Mouse (Mus musculus): Measurements from ENCODE around the gene Mxi1. TPM values are rescaled to one million over a fixed set of nuclear protein-coding genes. Genes with fewer than 3 reads are reported as not detected.

The Mxi1 gene
- polyA plus RNA-seq, 1 experiment from 2014 or later, result 33.1 TPM

GRCm38 (mm10) chr19:53296331-53297254 lies 13.7 kb upstream of the Mxi1 start:
- no peak overlapping the region for H3K9ac ChIP-seq (ENCODE audit: low read depth, low read length)
- 0 out of 2 replicates have a peak overlapping the region, but pooled peaks have one; percentile 7 for H3K27ac ChIP-seq (ENCODE audit: low read depth, low read length)
- WGBS (ENCODE audit: insufficient replicate concordance), result 67% methylated on average over 23 of the region's 23 CpGs
- no peaks in the 10 kb centered on the region for H3K27me3 ChIP-seq (ENCODE audit: control insufficient read depth, insufficient read depth, low read length)
- H3K4me1 ChIP-seq (ENCODE audit: control insufficient read depth, insufficient read depth, low read length), result 0 out of 2 replicates have a peak, but pooled peaks cover 5% of the 10 kb centered on the region
- no peaks in the 10 kb centered on the region for H3K9me3 ChIP-seq (replicated peaks; ENCODE audit: control insufficient read depth, low read length)
- no peaks in the 10 kb centered on the region for H3K36me3 ChIP-seq (ENCODE audit: control insufficient read depth, insufficient read depth, low read length)
- no peak overlapping the region for H3K4me3 ChIP-seq (ENCODE audit: low read depth, low read length)
- H3K4me2 ChIP-seq, result no peak overlapping the region; the same call in 1 of the 2 replicates
- ATAC-seq (replicated peaks; ENCODE audit: insufficient number of reproducible peaks, low FRiP score, low TSS enrichment), result no peak

GRCm38 (mm10) chr19:53299156-53299828 lies 11.0 kb upstream of the Mxi1 start:
- Histone ChIP-seq H3K9me3 (replicated peaks; ENCODE audit: control insufficient read depth, low read length) (no peaks in the 10 kb centered on the region), H3K9ac (ENCODE audit: low read depth, low read length) (no peak overlapping the region), H3K4me3 (ENCODE audit: low read depth, low read length) (no peak overlapping the region), H3K4me1 (ENCODE audit: control insufficient read depth, insufficient read depth, low read length) (0 out of 2 replicates have a peak, but pooled peaks cover 3% of the 10 kb centered on the region), H3K36me3 (ENCODE audit: control insufficient read depth, insufficient read depth, low read length) (no peaks in the 10 kb centered on the region), H3K4me2 (no peak overlapping the region), H3K27me3 (ENCODE audit: control insufficient read depth, insufficient read depth, low read length) (no peaks in the 10 kb centered on the region), H3K27ac (ENCODE audit: low read depth, low read length) (no peak overlapping the region)
- 60% methylated on average over 17 of the region's 17 CpGs for WGBS (ENCODE audit: insufficient replicate concordance)
- ATAC-seq (replicated peaks; ENCODE audit: insufficient number of reproducible peaks, low FRiP score, low TSS enrichment), result no peak

- Histone ChIP-seq H3K27me3 (ENCODE audit: control insufficient read depth, insufficient read depth, low read length) (no peaks in the 10 kb centered on the region), H3K4me2 (no peak overlapping the region)
Observed at GRCm38 (mm10) chr19:53299829-53300181, 10.5 kb upstream of the Mxi1 start.

GRCm38 (mm10) chr19:53303382-53303781 lies 6.9 kb upstream of the Mxi1 start:
- WGBS (ENCODE audit: insufficient replicate concordance), result 72% methylated on average over 7 of the region's 7 CpGs
- Histone ChIP-seq H3K4me1 (ENCODE audit: control insufficient read depth, insufficient read depth, low read length) (no peaks in the 10 kb centered on the region), H3K4me3 (ENCODE audit: low read depth, low read length) (no peak overlapping the region), H3K27me3 (ENCODE audit: control insufficient read depth, insufficient read depth, low read length) (no peaks in the 10 kb centered on the region), H3K9ac (ENCODE audit: low read depth, low read length) (no peak overlapping the region), H3K36me3 (ENCODE audit: control insufficient read depth, insufficient read depth, low read length) (no peaks in the 10 kb centered on the region), H3K4me2 (no peak overlapping the region), H3K27ac (ENCODE audit: low read depth, low read length) (no peak overlapping the region), H3K9me3 (replicated peaks; ENCODE audit: control insufficient read depth, low read length) (no peaks in the 10 kb centered on the region)
- no peak for ATAC-seq (replicated peaks; ENCODE audit: insufficient number of reproducible peaks, low FRiP score, low TSS enrichment)

More at GRCm38 (mm10) chr19:53299829-53300181, 10.5 kb upstream of the Mxi1 start:
- Histone ChIP-seq H3K9ac (ENCODE audit: low read depth, low read length) (no peak overlapping the region), H3K36me3 (ENCODE audit: control insufficient read depth, insufficient read depth, low read length) (no peaks in the 10 kb centered on the region), H3K9me3 (replicated peaks; ENCODE audit: control insufficient read depth, low read length) (no peaks in the 10 kb centered on the region), H3K4me1 (ENCODE audit: control insufficient read depth, insufficient read depth, low read length) (0 out of 2 replicates have a peak, but pooled peaks cover 3% of the 10 kb centered on the region), H3K27ac (ENCODE audit: low read depth, low read length) (no peak overlapping the region), H3K4me3 (ENCODE audit: low read depth, low read length) (no peak overlapping the region)
- 77% methylated on average over 4 of the region's 4 CpGs for WGBS (ENCODE audit: insufficient replicate concordance)
- no peak for ATAC-seq (replicated peaks; ENCODE audit: insufficient number of reproducible peaks, low FRiP score, low TSS enrichment)

DNA sequence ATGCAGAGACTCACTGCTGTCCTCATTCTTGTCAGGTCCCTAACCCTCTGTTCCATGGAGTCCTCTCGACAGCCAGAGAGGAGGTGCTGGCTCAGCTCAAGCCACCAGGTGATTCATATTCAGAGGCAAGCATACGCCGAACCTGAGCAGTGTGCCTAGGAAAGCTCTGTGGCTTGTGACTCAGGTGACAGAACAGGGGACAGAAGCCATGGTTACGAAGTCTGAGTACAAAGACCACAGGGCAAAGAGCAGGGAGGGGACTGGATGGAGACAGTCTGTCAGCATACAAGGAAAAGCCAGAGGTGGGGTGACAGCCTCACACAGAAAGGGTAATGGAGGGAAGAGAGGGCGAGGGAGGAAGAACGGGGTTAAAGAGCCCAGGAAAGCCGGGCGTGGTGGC lies 4.7 kb upstream of the Mxi1 start:
- no peak overlapping the region for H3K9ac ChIP-seq (ENCODE audit: low read depth, low read length)
- no peak for ATAC-seq (replicated peaks; ENCODE audit: insufficient number of reproducible peaks, low FRiP score, low TSS enrichment)
- no peaks in the 10 kb centered on the region for H3K36me3 ChIP-seq (ENCODE audit: control insufficient read depth, insufficient read depth, low read length)
- H3K27ac ChIP-seq (ENCODE audit: low read depth, low read length), result no peak overlapping the region
- H3K27me3 ChIP-seq (ENCODE audit: control insufficient read depth, insufficient read depth, low read length), result no peaks in the 10 kb centered on the region
- H3K4me3 ChIP-seq (ENCODE audit: low read depth, low read length), result no peak overlapping the region
- no peaks in the 10 kb centered on the region for H3K4me1 ChIP-seq (ENCODE audit: control insufficient read depth, insufficient read depth, low read length)
- no peaks in the 10 kb centered on the region for H3K9me3 ChIP-seq (replicated peaks; ENCODE audit: control insufficient read depth, low read length)
- 75% methylated on average over 8 of the region's 8 CpGs for WGBS (ENCODE audit: insufficient replicate concordance)
- H3K4me2 ChIP-seq, result no peak overlapping the region

DNA sequence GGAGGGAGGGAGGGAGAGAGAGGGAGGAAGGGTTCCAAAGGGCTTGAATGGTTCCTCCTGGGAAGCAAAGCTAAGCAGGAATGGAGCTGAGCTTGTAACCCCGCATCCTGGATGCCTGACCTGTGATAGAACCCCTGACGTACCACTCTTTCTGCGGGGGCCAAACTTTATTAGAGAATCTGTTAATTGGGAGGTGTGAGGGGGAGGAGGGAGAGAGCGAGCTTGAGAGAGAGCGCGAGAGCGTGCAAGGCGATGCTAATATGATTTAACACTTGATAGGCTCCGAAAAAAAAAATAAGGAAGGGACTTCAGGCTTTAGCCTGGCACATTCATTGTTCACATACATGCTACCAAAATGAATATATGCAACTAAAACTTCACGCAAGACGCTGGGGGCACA lies 3.6 kb upstream of the Mxi1 start:
- Histone ChIP-seq H3K4me3 (ENCODE audit: low read depth, low read length) (no peak overlapping the region), H3K36me3 (ENCODE audit: control insufficient read depth, insufficient read depth, low read length) (no peaks in the 10 kb centered on the region), H3K4me1 (ENCODE audit: control insufficient read depth, insufficient read depth, low read length) (no peaks in the 10 kb centered on the region), H3K27ac (ENCODE audit: low read depth, low read length) (no peak overlapping the region), H3K4me2 (no peak overlapping the region; the same call in 1 of the 2 replicates), H3K9ac (ENCODE audit: low read depth, low read length) (0 out of 2 replicates have a peak overlapping the region, but pooled peaks have one; percentile 28), H3K9me3 (replicated peaks; ENCODE audit: control insufficient read depth, low read length) (no peaks in the 10 kb centered on the region), H3K27me3 (ENCODE audit: control insufficient read depth, insufficient read depth, low read length) (no peaks in the 10 kb centered on the region)
- WGBS (ENCODE audit: insufficient replicate concordance), result 36% methylated on average over 11 of the region's 11 CpGs
- ATAC-seq (replicated peaks; ENCODE audit: insufficient number of reproducible peaks, low FRiP score, low TSS enrichment), result no peak

GRCm38 (mm10) chr19:53307219-53307618 lies 3.1 kb upstream of the Mxi1 start:
- ATAC-seq (replicated peaks; ENCODE audit: insufficient number of reproducible peaks, low FRiP score, low TSS enrichment), result no peak
- Histone ChIP-seq H3K4me2 (no peak overlapping the region; the same call in 1 of the 2 replicates), H3K36me3 (ENCODE audit: control insufficient read depth, insufficient read depth, low read length) (no peaks in the 10 kb centered on the region), H3K4me1 (ENCODE audit: control insufficient read depth, insufficient read depth, low read length) (no peaks in the 10 kb centered on the region), H3K4me3 (ENCODE audit: low read depth, low read length) (no peak overlapping the region), H3K9ac (ENCODE audit: low read depth, low read length) (no peak overlapping the region), H3K9me3 (replicated peaks; ENCODE audit: control insufficient read depth, low read length) (no peaks in the 10 kb centered on the region), H3K27me3 (ENCODE audit: control insufficient read depth, insufficient read depth, low read length) (no peaks in the 10 kb centered on the region), H3K27ac (ENCODE audit: low read depth, low read length) (no peak overlapping the region)
- 50% methylated on average over 6 of the region's 6 CpGs for WGBS (ENCODE audit: insufficient replicate concordance)

- no peak overlapping the region for H3K4me3 ChIP-seq (ENCODE audit: low read depth, low read length)
- H3K27ac ChIP-seq (ENCODE audit: low read depth, low read length), result no peak overlapping the region
- H3K36me3 ChIP-seq (ENCODE audit: control insufficient read depth, insufficient read depth, low read length), result no peaks in the 10 kb centered on the region
- no peak for ATAC-seq (replicated peaks; ENCODE audit: insufficient number of reproducible peaks, low FRiP score, low TSS enrichment)
- peak overlapping the region; percentile 17; the same call in 1 of the 2 replicates for H3K4me2 ChIP-seq
- 25% methylated on average over 4 of the region's 4 CpGs for WGBS (ENCODE audit: insufficient replicate concordance)
- no peaks in the 10 kb centered on the region for H3K9me3 ChIP-seq (replicated peaks; ENCODE audit: control insufficient read depth, low read length)
- H3K27me3 ChIP-seq (ENCODE audit: control insufficient read depth, insufficient read depth, low read length), result no peaks in the 10 kb centered on the region
- peaks cover 2% of the 10 kb centered on the region for H3K4me1 ChIP-seq (ENCODE audit: control insufficient read depth, insufficient read depth, low read length)
- no peak overlapping the region for H3K9ac ChIP-seq (ENCODE audit: low read depth, low read length)
Observed at GRCm38 (mm10) chr19:53309631-53310030, 687 bp upstream of the Mxi1 start.

Data from heart, embryonic 11.5 days (tissue).